Mouse (Mus musculus): ENCODE results near the gene Vmn1r26. TPM values are rescaled to one million over a fixed set of nuclear protein-coding genes. Genes with fewer than 3 reads are reported as not detected.

Gene Vmn1r26
- not detected for total RNA-seq (2023)

GRCm38 (mm10) chr6:58015059-58015458 is at the start of gene Vmn1r26:
Gene Vmn1r26 (minus strand): TSS chr6:58015159.

GRCm38 (mm10) chr6:57980710-57981109 is 34.2 kb downstream of the Vmn1r26 start, which contains the start of gene Vmn1r25:
Gene Vmn1r25 (minus strand): TSS chr6:57980810.

GRCm38 (mm10) chr6:57961403-57961802 is 53.6 kb downstream of the Vmn1r26 start, which contains the start of gene Vmn1r24:
Gene Vmn1r24 (minus strand): TSS chr6:57961503.

Other genes with a start within 250 kb of the Vmn1r26 start
- 48.1 TPM for gene Vopp1, start 190.0 kb downstream of the Vmn1r26 start, total RNA-seq (2023)
- gene Vmn1r21, start 164.8 kb downstream of the Vmn1r26 start, total RNA-seq (2023), result not detected
- not detected for gene Vmn1r22, start 107.1 kb downstream of the Vmn1r26 start, total RNA-seq (2023)
- not detected for gene Vmn1r23, start 88.3 kb downstream of the Vmn1r26 start, total RNA-seq (2023)
- gene Vmn1r24, start 53.7 kb downstream of the Vmn1r26 start, total RNA-seq (2023), result not detected
- not detected for gene Vmn1r25, start 34.3 kb downstream of the Vmn1r26 start, total RNA-seq (2023)
- not detected for gene Vmn1r27, start 203.7 kb upstream of the Vmn1r26 start, total RNA-seq (2023)
- gene Vmn1r28, start 246.9 kb upstream of the Vmn1r26 start, total RNA-seq (2023), result not detected

All from CD8-positive naive resting alpha-beta T cell, adult 57 days (primary cell).